Mouse (Mus musculus): Measurements from ENCODE around the gene Foxi3.
A peak's percentile ranks its signal among the peaks of the same experiment; 100 is the strongest.

Gene Foxi3

GRCm38 (mm10) chr6:70956285-70956912, at the start of gene Foxi3:
Foxi3 (plus strand) TSS chr6:70956531.
- no peak for DNase-seq (ENCODE audit: low spot score in 2 of 2)

GRCm38 (mm10) chr6:70909572-70909971, 46.8 kb upstream of the Foxi3 start:
- no peak for DNase-seq (ENCODE audit: low spot score in 2 of 2)

GRCm38 (mm10) chr6:70910285-70910684, 46.0 kb upstream of the Foxi3 start:
- no peak for DNase-seq (ENCODE audit: low spot score in 2 of 2)

GRCm38 (mm10) chr6:70911668-70912395, 44.5 kb upstream of the Foxi3 start:
- DNase-seq (ENCODE audit: low spot score in 2 of 2): peak; percentile 23 to 27

GRCm38 (mm10) chr6:70912396-70912765, 44.0 kb upstream of the Foxi3 start:
- no peak for DNase-seq (ENCODE audit: low spot score in 2 of 2)

GRCm38 (mm10) chr6:70918827-70919226, 37.5 kb upstream of the Foxi3 start, which contains the start of gene Tex37:
Tex37 (minus strand) TSS chr6:70918927.
- DNase-seq (ENCODE audit: low spot score in 2 of 2): no peak

GRCm38 (mm10) chr6:70921274-70922074, 34.9 kb upstream of the Foxi3 start:
- DNase-seq (ENCODE audit: low spot score in 2 of 2): peak in 1 of 2 experiments; percentile 25

GRCm38 (mm10) chr6:70931801-70932200, 24.5 kb upstream of the Foxi3 start:
- no peak for DNase-seq (ENCODE audit: low spot score in 2 of 2)

- no peak for DNase-seq (ENCODE audit: low spot score in 2 of 2)
Observed at GRCm38 (mm10) chr6:70953274-70953673, 3.1 kb upstream of the Foxi3 start.

GRCm38 (mm10) chr6:70954040-70954439, 2.3 kb upstream of the Foxi3 start:
- DNase-seq (ENCODE audit: low spot score in 2 of 2): no peak

GRCm38 (mm10) chr6:70955291-70955800, 985 bp upstream of the Foxi3 start:
- DNase-seq (ENCODE audit: low spot score in 2 of 2): no peak

GRCm38 (mm10) chr6:70955841-70956240, 490 bp upstream of the Foxi3 start:
- no peak for DNase-seq (ENCODE audit: low spot score in 2 of 2)

GRCm38 (mm10) chr6:70956936-70957335, 605 bp downstream of the Foxi3 start:
- no peak for DNase-seq (ENCODE audit: low spot score in 2 of 2)

- no peak for DNase-seq (ENCODE audit: low spot score in 2 of 2)
Observed at GRCm38 (mm10) chr6:70957341-70957940, 1.1 kb downstream of the Foxi3 start.

GRCm38 (mm10) chr6:70964116-70964830, 7.9 kb downstream of the Foxi3 start:
- DNase-seq (ENCODE audit: low spot score in 2 of 2): no peak

GRCm38 (mm10) chr6:70965694-70966093, 9.4 kb downstream of the Foxi3 start:
- no peak for DNase-seq (ENCODE audit: low spot score in 2 of 2)

GRCm38 (mm10) chr6:70967422-70967821, 11.1 kb downstream of the Foxi3 start:
- DNase-seq (ENCODE audit: low spot score in 2 of 2): no peak

GRCm38 (mm10) chr6:70968291-70968690, 12.0 kb downstream of the Foxi3 start:
- DNase-seq (ENCODE audit: low spot score in 2 of 2): no peak

- DNase-seq (ENCODE audit: low spot score in 2 of 2): no peak
Observed at GRCm38 (mm10) chr6:70973066-70973465, 16.7 kb downstream of the Foxi3 start.

- no peak for DNase-seq (ENCODE audit: low spot score in 2 of 2)
Observed at GRCm38 (mm10) chr6:70981036-70981435, 24.7 kb downstream of the Foxi3 start.

- no peak for DNase-seq (ENCODE audit: low spot score in 2 of 2)
Observed at GRCm38 (mm10) chr6:70982416-70982815, 26.1 kb downstream of the Foxi3 start.
